Mouse (Mus musculus): Measurements from ENCODE around the gene Atpif1. TPM values are rescaled to one million over a fixed set of nuclear protein-coding genes. Genes with fewer than 3 reads are reported as not detected.

Atpif1 gene
- polyA plus RNA-seq (2014; fragmentation: Nextera tagmentation; extraction: Ambion mirVana) = 1,169 and 1,193 TPM in 2 replicates

DNA sequence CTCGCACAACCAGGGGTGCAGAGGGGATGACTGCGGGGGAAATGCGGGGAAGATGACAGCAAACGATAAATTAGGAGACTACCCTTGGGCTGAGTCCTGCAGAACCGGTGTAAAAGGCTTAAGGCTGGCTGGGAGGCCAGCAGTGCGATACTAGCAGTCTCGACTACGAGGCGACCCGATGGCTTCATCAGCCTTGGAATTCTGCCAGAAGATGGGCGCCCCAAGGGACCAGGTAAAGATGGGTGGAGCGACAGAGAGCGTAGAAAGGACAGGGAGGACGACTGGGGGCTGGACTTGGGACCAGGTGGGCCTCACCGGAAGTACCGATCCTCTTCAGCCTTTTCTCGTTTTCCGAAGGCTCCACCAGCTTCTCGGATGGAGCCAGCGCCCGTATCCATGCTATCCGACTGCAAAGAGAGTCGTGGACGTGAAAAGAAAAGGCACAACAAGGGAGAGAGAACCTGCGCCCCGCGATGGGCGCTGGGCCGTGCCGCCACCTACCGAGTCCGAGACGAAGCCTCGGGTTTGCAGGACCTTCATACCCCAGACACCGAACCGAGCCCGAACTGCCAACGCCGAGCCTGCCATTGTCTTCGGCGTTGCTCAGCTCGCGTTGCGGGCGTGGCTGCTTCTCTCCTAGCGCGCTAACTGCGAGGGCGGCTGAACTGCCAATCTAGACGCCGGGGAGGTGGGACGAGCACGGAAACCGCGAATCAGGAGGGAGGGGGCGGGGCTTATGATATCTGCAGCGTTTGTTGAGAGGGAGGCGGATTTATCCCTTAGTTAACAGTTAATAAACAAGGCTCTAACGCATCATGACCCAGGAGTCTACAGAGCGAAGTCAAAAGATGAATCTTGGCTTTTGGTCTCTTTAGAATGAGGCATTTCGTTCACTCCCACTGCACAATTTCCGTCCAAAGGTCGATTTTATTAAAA is at the start of gene Atpif1:
Atpif1 (minus strand) TSS at position 679 of the 936 bp plus-strand sequence.
- peaks cover 7% of the 10 kb centered on the region for H3K36me3 ChIP-seq (ENCODE audit: control insufficient read depth, insufficient read depth, low read length)
- H3K4me3 ChIP-seq (ENCODE audit: low read depth, low read length) = peak within 1 kb of the TSS; percentile 68
- H3K4me2 ChIP-seq (replicated peaks; ENCODE audit: low read depth, low read length) = peak within 1 kb of the TSS; percentile 77
- peaks cover 3% of the 10 kb centered on the region; the same call in 1 of the 2 replicates for H3K4me1 ChIP-seq (replicated peaks; ENCODE audit: control insufficient read depth, insufficient read depth, low read length)
- H3K27ac ChIP-seq (ENCODE audit: low read depth, low read length) = peak within 1 kb of the TSS; percentile 86
- H3K9me3 ChIP-seq (ENCODE audit: control insufficient read depth, low read length) = no peaks in the 10 kb centered on the region
- H3K27me3 ChIP-seq (ENCODE audit: control insufficient read depth, insufficient read depth, low read length) = no peaks in the 10 kb centered on the region
- H3K9ac ChIP-seq (ENCODE audit: low read depth, low read length) = peak within 1 kb of the TSS; percentile 93
- WGBS = under 1% methylated on average over 63 of the region's 63 CpGs
- ATAC-seq (ENCODE audit: low FRiP score) = peak; percentile 88
- peak; percentile 95 for DNase-seq (ENCODE audit: low spot score)

DNA sequence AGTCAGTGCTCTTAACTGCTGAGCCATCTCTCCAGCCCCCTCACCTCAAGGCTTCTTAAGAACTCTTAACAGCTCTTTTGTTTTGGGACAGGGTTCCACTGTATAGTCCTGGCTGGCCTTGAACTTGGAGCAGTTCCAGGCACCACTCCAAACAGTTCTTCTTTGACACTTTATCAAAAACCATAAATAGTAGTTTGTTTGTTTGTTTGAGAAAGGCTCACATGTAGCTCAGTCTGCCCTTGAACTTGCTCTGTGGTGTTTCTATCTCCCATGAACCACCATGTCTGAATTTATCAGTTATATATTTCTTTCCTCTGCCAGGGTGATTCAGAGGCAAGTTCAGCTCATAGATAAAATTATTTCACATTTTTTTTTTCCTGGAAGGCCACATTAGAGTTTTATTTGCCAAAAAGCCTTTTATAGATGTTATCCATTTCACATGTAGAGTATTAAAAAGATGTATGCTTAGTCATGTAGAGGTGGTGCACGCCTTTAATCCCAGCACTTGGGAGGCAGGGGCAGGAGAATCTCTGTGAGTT is 41.4 kb upstream of the Atpif1 start:
- WGBS = 93% methylated on average over 1 of the region's 1 CpGs
- no peaks in the 10 kb centered on the region for H3K9me3 ChIP-seq (ENCODE audit: control insufficient read depth, low read length)

DNA sequence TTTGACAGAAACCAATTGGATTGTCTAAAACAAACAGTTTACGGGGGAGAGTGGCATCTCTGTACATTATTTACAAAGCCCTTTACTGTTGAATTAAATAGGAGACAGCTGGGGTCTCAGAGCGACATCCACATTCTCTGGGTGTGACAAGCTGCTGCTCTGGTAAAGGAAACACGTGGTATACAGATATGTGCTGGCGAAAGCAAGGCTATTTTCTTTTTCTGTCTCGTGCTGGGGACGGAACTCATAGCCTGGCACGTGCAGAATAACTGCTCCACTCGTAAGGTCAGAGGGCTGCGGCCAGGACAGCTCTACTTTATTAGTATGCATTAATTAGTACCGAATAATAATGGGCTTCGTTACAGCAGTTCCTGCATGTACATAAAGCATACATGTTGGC is 39.9 kb upstream of the Atpif1 start:
- no peaks in the 10 kb centered on the region for H3K36me3 ChIP-seq (ENCODE audit: control insufficient read depth, insufficient read depth, low read length)
- no peaks in the 10 kb centered on the region for H3K4me1 ChIP-seq (replicated peaks; ENCODE audit: control insufficient read depth, insufficient read depth, low read length)
- DNase-seq (ENCODE audit: low spot score) = no peak
- H3K27ac ChIP-seq (ENCODE audit: low read depth, low read length) = no peak overlapping the region
- no peak overlapping the region for H3K9ac ChIP-seq (ENCODE audit: low read depth, low read length)
- H3K4me2 ChIP-seq (replicated peaks; ENCODE audit: low read depth, low read length) = no peak overlapping the region
- H3K4me3 ChIP-seq (ENCODE audit: low read depth, low read length) = no peak overlapping the region
- WGBS = 72% methylated on average over 11 of the region's 11 CpGs
- H3K27me3 ChIP-seq (ENCODE audit: control insufficient read depth, insufficient read depth, low read length) = no peaks in the 10 kb centered on the region
- ATAC-seq (ENCODE audit: low FRiP score) = no peak
- no peaks in the 10 kb centered on the region for H3K9me3 ChIP-seq (ENCODE audit: control insufficient read depth, low read length)

More for the DNA sequence above, 41.4 kb upstream of the Atpif1 start:
- ATAC-seq (ENCODE audit: low FRiP score) (no peak), DNase-seq (ENCODE audit: low spot score) (no peak)
- Histone ChIP-seq H3K9ac (ENCODE audit: low read depth, low read length) (no peak overlapping the region), H3K4me3 (ENCODE audit: low read depth, low read length) (no peak overlapping the region), H3K4me1 (replicated peaks; ENCODE audit: control insufficient read depth, insufficient read depth, low read length) (no peaks in the 10 kb centered on the region), H3K36me3 (ENCODE audit: control insufficient read depth, insufficient read depth, low read length) (no peaks in the 10 kb centered on the region), H3K4me2 (replicated peaks; ENCODE audit: low read depth, low read length) (no peak overlapping the region), H3K27ac (ENCODE audit: low read depth, low read length) (no peak overlapping the region), H3K27me3 (ENCODE audit: control insufficient read depth, insufficient read depth, low read length) (no peaks in the 10 kb centered on the region)

DNA sequence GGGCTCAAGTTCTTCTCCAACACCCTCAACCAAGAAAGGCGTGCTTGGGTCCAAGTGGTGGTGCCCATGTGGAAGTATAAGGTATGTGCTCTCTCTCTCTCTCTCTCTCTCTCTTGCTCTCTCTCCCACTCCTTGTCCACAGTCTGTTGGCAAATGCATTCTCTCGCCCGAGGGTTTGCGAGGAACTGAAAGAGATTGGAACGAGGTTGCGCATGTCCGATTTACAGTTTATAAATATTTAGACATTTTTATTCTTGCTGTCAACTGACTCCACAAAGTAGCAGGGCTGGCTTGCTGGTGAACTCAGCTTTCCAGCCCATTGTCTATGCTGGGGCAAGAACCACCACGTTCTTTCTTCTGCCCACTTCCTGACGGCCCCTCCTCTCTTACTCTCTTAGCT is 37.7 kb upstream of the Atpif1 start:
- ATAC-seq (ENCODE audit: low FRiP score) = no peak
- DNase-seq (ENCODE audit: low spot score) = no peak
- Histone ChIP-seq H3K27me3 (ENCODE audit: control insufficient read depth, insufficient read depth, low read length) (no peaks in the 10 kb centered on the region), H3K9ac (ENCODE audit: low read depth, low read length) (no peak overlapping the region), H3K4me1 (replicated peaks; ENCODE audit: control insufficient read depth, insufficient read depth, low read length) (no peaks in the 10 kb centered on the region), H3K4me2 (replicated peaks; ENCODE audit: low read depth, low read length) (no peak overlapping the region), H3K4me3 (ENCODE audit: low read depth, low read length) (no peak overlapping the region), H3K36me3 (ENCODE audit: control insufficient read depth, insufficient read depth, low read length) (no peaks in the 10 kb centered on the region), H3K27ac (ENCODE audit: low read depth, low read length) (no peak overlapping the region), H3K9me3 (ENCODE audit: control insufficient read depth, low read length) (no peaks in the 10 kb centered on the region)
- 88% methylated on average over 9 of the region's 9 CpGs for WGBS

DNA sequence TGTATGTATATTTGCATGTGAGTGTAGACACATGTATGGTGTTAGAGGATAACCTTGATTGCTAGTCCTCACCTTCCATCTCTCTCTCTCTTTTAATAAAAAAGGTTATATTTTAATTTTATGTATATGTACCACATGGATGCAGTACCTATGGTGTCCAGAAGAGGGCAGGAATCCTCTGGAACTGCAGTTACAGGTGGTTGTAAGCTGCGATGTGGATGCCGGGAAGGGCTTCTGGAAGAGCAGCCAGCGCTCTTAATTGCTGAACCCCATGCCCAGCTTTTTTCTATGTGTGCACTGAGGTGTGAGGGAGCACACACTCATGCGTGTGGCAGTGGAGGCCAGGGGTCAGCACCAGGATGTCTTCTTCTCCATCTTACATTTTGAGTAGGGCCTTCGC is 35.7 kb upstream of the Atpif1 start:
- no peaks in the 10 kb centered on the region for H3K4me1 ChIP-seq (replicated peaks; ENCODE audit: control insufficient read depth, insufficient read depth, low read length)
- ATAC-seq (ENCODE audit: low FRiP score) = no peak
- H3K9me3 ChIP-seq (ENCODE audit: control insufficient read depth, low read length) = no peaks in the 10 kb centered on the region
- H3K4me3 ChIP-seq (ENCODE audit: low read depth, low read length) = no peak overlapping the region
- no peak overlapping the region for H3K9ac ChIP-seq (ENCODE audit: low read depth, low read length)
- WGBS = 87% methylated on average over 5 of the region's 5 CpGs
- no peaks in the 10 kb centered on the region for H3K36me3 ChIP-seq (ENCODE audit: control insufficient read depth, insufficient read depth, low read length)
- H3K4me2 ChIP-seq (replicated peaks; ENCODE audit: low read depth, low read length) = no peak overlapping the region
- no peaks in the 10 kb centered on the region for H3K27me3 ChIP-seq (ENCODE audit: control insufficient read depth, insufficient read depth, low read length)
- no peak overlapping the region for H3K27ac ChIP-seq (ENCODE audit: low read depth, low read length)
- peak; percentile 22 for DNase-seq (ENCODE audit: low spot score)

DNA sequence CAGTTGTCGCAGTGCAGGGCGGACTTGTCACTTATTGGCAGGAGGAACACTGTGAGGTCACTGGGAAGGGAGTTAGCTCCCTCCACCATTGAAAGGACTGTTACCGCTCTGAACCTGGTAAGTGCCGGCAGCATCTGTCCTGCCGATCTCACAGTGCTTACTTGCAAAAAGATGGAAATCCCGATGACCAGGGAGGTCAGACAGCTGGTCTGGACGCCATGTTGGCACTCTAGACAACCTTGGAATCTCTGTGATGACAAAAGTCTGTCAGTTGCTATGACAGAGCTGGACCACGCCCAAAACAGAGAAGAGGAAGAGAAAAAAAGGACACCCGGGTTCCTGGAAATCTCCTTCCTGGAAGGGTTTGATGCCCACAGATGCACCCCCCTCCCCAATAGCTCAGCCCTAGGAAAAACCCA is 33.9 kb upstream of the Atpif1 start:
- Histone ChIP-seq H3K4me3 (ENCODE audit: low read depth, low read length) (no peak overlapping the region), H3K27me3 (ENCODE audit: control insufficient read depth, insufficient read depth, low read length) (no peaks in the 10 kb centered on the region), H3K4me1 (replicated peaks; ENCODE audit: control insufficient read depth, insufficient read depth, low read length) (no peaks in the 10 kb centered on the region), H3K9me3 (ENCODE audit: control insufficient read depth, low read length) (no peaks in the 10 kb centered on the region), H3K9ac (ENCODE audit: low read depth, low read length) (no peak overlapping the region), H3K36me3 (ENCODE audit: control insufficient read depth, insufficient read depth, low read length) (no peaks in the 10 kb centered on the region), H3K4me2 (replicated peaks; ENCODE audit: low read depth, low read length) (no peak overlapping the region), H3K27ac (ENCODE audit: low read depth, low read length) (no peak overlapping the region)
- ATAC-seq (ENCODE audit: low FRiP score) = no peak
- DNase-seq (ENCODE audit: low spot score) = no peak
- 68% methylated on average over 9 of the region's 9 CpGs for WGBS

DNA sequence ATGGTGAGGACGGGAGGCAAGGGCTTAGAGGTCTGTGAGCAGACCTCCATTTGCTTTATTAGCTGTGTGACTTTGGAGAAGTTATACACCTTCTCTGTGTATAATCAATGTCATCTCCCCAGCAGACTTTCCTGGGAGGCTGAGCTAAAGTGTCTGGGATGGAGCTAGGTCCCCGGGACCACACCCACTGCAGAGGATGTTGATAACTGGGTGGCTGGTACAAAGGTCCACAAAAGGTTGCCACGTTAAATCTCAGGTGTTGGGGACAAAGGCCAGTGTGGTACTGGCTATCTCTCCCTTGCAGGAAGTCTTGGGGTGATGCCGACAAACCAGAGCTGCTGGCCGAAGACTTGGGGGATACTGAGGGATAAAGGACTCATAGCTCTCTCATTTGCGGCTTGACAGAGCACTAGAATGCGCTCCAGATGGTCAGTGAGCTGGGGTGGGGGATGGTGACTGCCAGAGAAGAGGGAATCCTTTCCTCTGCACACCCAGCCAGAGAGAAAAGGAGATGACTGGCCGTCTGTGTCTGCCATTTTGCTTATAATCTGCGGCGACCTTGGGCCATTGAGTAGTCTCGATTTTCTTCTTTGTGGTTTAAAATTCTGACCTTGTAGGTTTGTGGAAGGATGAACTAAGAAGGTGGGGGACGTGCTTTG is 31.8 kb upstream of the Atpif1 start:
- DNase-seq (ENCODE audit: low spot score) (no peak), ATAC-seq (ENCODE audit: low FRiP score) (no peak)
- Histone ChIP-seq H3K4me1 (replicated peaks; ENCODE audit: control insufficient read depth, insufficient read depth, low read length) (no peaks in the 10 kb centered on the region), H3K9me3 (ENCODE audit: control insufficient read depth, low read length) (no peaks in the 10 kb centered on the region), H3K36me3 (ENCODE audit: control insufficient read depth, insufficient read depth, low read length) (no peaks in the 10 kb centered on the region), H3K4me3 (ENCODE audit: low read depth, low read length) (no peak overlapping the region), H3K27ac (ENCODE audit: low read depth, low read length) (no peak overlapping the region), H3K9ac (ENCODE audit: low read depth, low read length) (no peak overlapping the region), H3K4me2 (replicated peaks; ENCODE audit: low read depth, low read length) (no peak overlapping the region), H3K27me3 (ENCODE audit: control insufficient read depth, insufficient read depth, low read length) (no peaks in the 10 kb centered on the region)
- 84% methylated on average over 12 of the region's 12 CpGs for WGBS

DNA sequence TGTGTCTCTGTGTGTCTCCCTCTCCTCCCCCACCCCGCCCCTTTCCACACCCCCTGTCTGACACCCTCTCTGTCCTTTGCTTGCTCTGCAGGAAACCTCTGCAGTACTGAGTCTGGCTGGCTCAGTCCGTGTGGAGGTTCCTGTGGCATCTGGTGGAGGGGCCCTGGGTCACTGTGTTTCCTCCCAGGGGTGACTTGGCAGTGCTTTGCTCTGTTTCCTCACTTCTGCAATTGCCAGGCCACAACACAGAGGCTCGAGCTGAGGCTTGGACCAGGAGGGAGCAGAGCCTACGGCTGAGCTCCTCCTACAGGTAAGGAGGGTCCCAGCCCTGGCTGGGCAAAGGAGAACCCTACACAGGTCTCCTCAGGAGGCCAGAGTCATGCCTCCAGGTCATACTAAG is 30.5 kb upstream of the Atpif1 start, which contains the start of gene Ptafr:
Ptafr (plus strand) TSS at position 103 of the 400 bp plus-strand sequence.
- Histone ChIP-seq H3K27ac (ENCODE audit: low read depth, low read length) (no peak within 1 kb of the TSS), H3K9me3 (ENCODE audit: control insufficient read depth, low read length) (no peaks in the 10 kb centered on the region), H3K36me3 (ENCODE audit: control insufficient read depth, insufficient read depth, low read length) (no peaks in the 10 kb centered on the region), H3K4me3 (ENCODE audit: low read depth, low read length) (no peak within 1 kb of the TSS), H3K9ac (ENCODE audit: low read depth, low read length) (no peak within 1 kb of the TSS), H3K27me3 (ENCODE audit: control insufficient read depth, insufficient read depth, low read length) (no peaks in the 10 kb centered on the region), H3K4me1 (replicated peaks; ENCODE audit: control insufficient read depth, insufficient read depth, low read length) (no peaks in the 10 kb centered on the region), H3K4me2 (replicated peaks; ENCODE audit: low read depth, low read length) (no peak within 1 kb of the TSS)
- WGBS = 37% methylated on average over 4 of the region's 4 CpGs
- DNase-seq (ENCODE audit: low spot score) = no peak
- no peak for ATAC-seq (ENCODE audit: low FRiP score)
